Mouse (Mus musculus) limb, embryonic 13.5 days (tissue): Measurements from ENCODE around the gene Adam10. TPM values are rescaled to one million over a fixed set of nuclear protein-coding genes. Genes with fewer than 3 reads are reported as not detected.

Source experiments
- ATAC-seq: fragments of 200-750 bp; cut with Nextera tagmentation; 2 replicates; pipeline ENCODE4 v1.8.0; 2017; ENCODE audit warnings: low read depth, moderate number of reproducible peaks, moderate TSS enrichment; ENCODE audit not compliant: low FRiP score
- H3K27ac ChIP-seq: fragments of 300-500 bp; sonication (generic); 2 replicates; pipeline ENCODE4 v1.5.1; 2015; ENCODE audit warnings: inconsistent platforms, mild to moderate bottlenecking, moderate library complexity
- H3K27me3 ChIP-seq: fragments of 300-500 bp; sonication (generic); 2 replicates; pipeline ENCODE4 v1.6.1; 2015; ENCODE audit warnings: mild to moderate bottlenecking, inconsistent platforms
- H3K36me3 ChIP-seq: fragments of 300-500 bp; sonication (generic); 2 replicates; pipeline ENCODE4 v1.6.1; 2015; ENCODE audit warnings: inconsistent platforms, mild to moderate bottlenecking, moderate library complexity
- H3K4me1 ChIP-seq: fragments of 300-500 bp; sonication (generic); 2 replicates; pipeline ENCODE4 v1.6.1; 2015; ENCODE audit warnings: inconsistent platforms
- H3K4me2 ChIP-seq: fragments of 300-500 bp; sonication (generic); replicated peaks from 2 replicates; pipeline ENCODE4 v1.6.1; 2015; ENCODE audit warnings: inconsistent platforms, mild to moderate bottlenecking, moderate library complexity
- H3K4me3 ChIP-seq: fragments of 300-500 bp; sonication (generic); 2 replicates; pipeline ENCODE4 v1.5.1; 2015; ENCODE audit warnings: moderate library complexity, mild to moderate bottlenecking, inconsistent platforms
- H3K9ac ChIP-seq: fragments of 300-500 bp; sonication (generic); 2 replicates; pipeline ENCODE4 v1.6.1; 2015; ENCODE audit warnings: mild to moderate bottlenecking, inconsistent platforms
- H3K9me3 ChIP-seq: fragments of 300-500 bp; sonication (generic); 2 replicates; pipeline ENCODE4 v1.6.1; 2016; ENCODE audit warnings: inconsistent platforms
- WGBS: fragments of 180-500 bp; shearing (Covaris S2); methylation state at CpG from one replicate; pipeline ENCODE4 v1.1.7; 2015; 5-methylcytosine and 5-hydroxymethylcytosine counted together
- polyA plus RNA-seq: library from polyadenylated mRNA; unstranded; fragments of >200 nt; fragmentation: Nextera tagmentation; extraction: Ambion mirVana; gene quantifications from 2 replicates; pipeline ENCODE4 v1.2.1, GENCODE M21; 2015

The Adam10 gene
- polyA plus RNA-seq, 1 experiment from 2014 or later: 64.6 TPM

- no peak overlapping the region for H3K9ac ChIP-seq
- H3K9me3 ChIP-seq: 0 out of 2 replicates have a peak, but pooled peaks cover 2% of the 10 kb centered on the region
- no peak overlapping the region for H3K4me3 ChIP-seq
- no peaks in the 10 kb centered on the region for H3K27me3 ChIP-seq
- ATAC-seq: no peak
- 80% methylated on average over 4 of the region's 4 CpGs for WGBS
- peaks cover 9% of the 10 kb centered on the region; the same call in 1 of the 2 replicates for H3K4me1 ChIP-seq
- no peaks in the 10 kb centered on the region for H3K36me3 ChIP-seq
- no peak overlapping the region for H3K27ac ChIP-seq
- no peak overlapping the region for H3K4me2 ChIP-seq
These were observed 3.7 kb upstream of the Adam10 start for GRCm38 (mm10) chr9:70675117-70675516.

DNA sequence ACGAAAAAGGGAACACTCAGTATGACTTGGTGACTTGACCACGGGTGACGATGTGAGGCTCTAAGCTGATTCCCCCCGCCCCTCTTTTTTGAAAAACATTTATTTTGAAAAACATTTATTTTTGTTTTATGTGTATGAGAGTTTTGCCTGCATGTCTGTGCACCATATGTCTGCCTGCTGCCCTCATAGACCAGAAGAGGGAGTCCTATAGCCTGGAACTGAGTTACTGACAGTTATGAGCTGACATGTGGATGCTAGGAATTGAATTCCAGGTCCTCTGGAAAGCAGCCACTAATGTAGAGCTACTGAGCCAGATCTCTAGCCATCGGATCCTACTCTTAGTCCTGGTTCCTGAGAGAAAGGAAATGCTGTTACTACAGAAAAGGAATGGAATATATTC lies 2.8 kb upstream of the Adam10 start:
- H3K27ac ChIP-seq: no peak overlapping the region
- no peak overlapping the region for H3K4me2 ChIP-seq
- no peaks in the 10 kb centered on the region for H3K36me3 ChIP-seq
- H3K4me3 ChIP-seq: no peak overlapping the region
- H3K27me3 ChIP-seq: no peaks in the 10 kb centered on the region
- WGBS: 87% methylated on average over 5 of the region's 5 CpGs
- no peak overlapping the region for H3K9ac ChIP-seq
- H3K9me3 ChIP-seq: 0 out of 2 replicates have a peak, but pooled peaks cover 2% of the 10 kb centered on the region
- H3K4me1 ChIP-seq: peaks cover 14% of the 10 kb centered on the region; the same call in 1 of the 2 replicates
- no peak for ATAC-seq

GRCm38 (mm10) chr9:70679132-70680091 lies 615 bp downstream of the Adam10 start:
- Histone ChIP-seq H3K27ac (peak overlapping the region; percentile 96), H3K9ac (peak overlapping the region; percentile 97), H3K4me2 (peak overlapping the region; percentile 80), H3K4me1 (peaks cover 17% of the 10 kb centered on the region), H3K9me3 (0 out of 2 replicates have a peak, but pooled peaks cover 2% of the 10 kb centered on the region), H3K4me3 (peak overlapping the region; percentile 96), H3K36me3 (no peaks in the 10 kb centered on the region), H3K27me3 (no peaks in the 10 kb centered on the region)
- under 1% methylated on average over 91 of the region's 103 CpGs for WGBS
- peak; percentile 53; the same call in 1 of the 2 replicates for ATAC-seq

DNA sequence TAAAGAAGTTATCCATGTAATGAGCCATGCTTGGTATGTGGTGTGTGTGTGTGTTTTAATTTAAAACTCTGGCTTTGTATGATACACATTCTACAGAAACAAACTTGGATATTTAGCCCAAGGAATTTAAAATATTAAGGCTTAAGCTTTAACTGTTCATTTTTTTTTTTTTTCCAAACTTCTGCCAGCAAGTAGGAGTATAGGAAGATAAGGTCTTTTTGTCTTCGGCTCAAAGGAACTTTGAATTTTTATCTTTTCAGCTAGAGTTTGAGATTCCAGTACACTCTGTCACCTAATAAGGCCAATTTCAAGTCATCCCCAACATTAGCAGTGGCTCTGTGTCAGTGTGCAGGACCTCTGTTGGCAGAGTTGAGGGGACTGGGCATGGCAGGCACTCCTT lies 3.4 kb downstream of the Adam10 start:
- ATAC-seq: no peak
- H3K4me3 ChIP-seq: no peak overlapping the region
- no peaks in the 10 kb centered on the region for H3K27me3 ChIP-seq
- no peak overlapping the region for H3K4me2 ChIP-seq
- no peaks in the 10 kb centered on the region for H3K36me3 ChIP-seq
- no peak overlapping the region for H3K9ac ChIP-seq
- 94% methylated on average over 1 of the region's 1 CpGs for WGBS
- H3K27ac ChIP-seq: no peak overlapping the region
- H3K9me3 ChIP-seq: no peaks in the 10 kb centered on the region
- peaks cover 17% of the 10 kb centered on the region for H3K4me1 ChIP-seq

DNA sequence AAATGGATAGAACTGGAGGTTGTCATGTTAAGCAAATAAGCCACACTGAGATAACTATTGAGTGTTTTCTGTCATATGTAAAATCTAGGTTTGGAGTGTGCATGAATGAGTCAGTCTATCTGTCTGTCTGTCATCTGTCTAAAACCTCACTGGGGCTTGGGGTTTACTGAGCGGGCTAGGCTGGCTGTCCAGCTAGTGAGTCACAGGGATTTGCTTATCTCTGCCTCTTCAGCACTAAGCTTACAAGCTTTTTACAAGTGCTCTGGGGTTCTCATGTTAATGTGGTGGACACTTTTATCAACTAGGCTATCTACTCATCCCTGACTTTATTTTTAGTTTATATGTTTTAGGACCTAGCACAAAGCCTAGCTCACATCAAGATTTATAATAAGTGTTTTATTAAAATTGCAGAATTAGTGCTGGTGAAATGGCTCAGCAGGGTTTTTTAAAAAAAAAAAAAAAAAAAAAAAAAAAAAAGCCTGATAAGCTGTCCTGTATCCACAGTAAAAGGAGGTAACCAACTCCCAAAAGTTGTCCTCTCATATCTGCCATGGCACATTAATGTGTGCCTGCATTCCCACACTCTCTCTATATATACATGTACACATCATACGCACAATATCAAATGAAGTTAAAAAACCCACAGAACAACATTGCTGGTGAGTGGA lies 9.6 kb downstream of the Adam10 start:
- no peaks in the 10 kb centered on the region for H3K9me3 ChIP-seq
- no peaks in the 10 kb centered on the region for H3K27me3 ChIP-seq
- no peak overlapping the region for H3K4me2 ChIP-seq
- H3K4me1 ChIP-seq: peaks cover 2% of the 10 kb centered on the region; the same call in 1 of the 2 replicates
- H3K9ac ChIP-seq: no peak overlapping the region
- no peak overlapping the region for H3K4me3 ChIP-seq
- H3K36me3 ChIP-seq: no peaks in the 10 kb centered on the region
- no peak overlapping the region for H3K27ac ChIP-seq
- no peak for ATAC-seq
- WGBS: 84% methylated on average over 2 of the region's 2 CpGs

- Histone ChIP-seq H3K4me1 (peaks cover 2% of the 10 kb centered on the region; the same call in 1 of the 2 replicates), H3K36me3 (no peaks in the 10 kb centered on the region), H3K4me3 (no peak overlapping the region), H3K27me3 (no peaks in the 10 kb centered on the region), H3K4me2 (no peak overlapping the region), H3K9ac (no peak overlapping the region), H3K9me3 (no peaks in the 10 kb centered on the region), H3K27ac (no peak overlapping the region)
- WGBS: 77% methylated on average over 3 of the region's 3 CpGs
- ATAC-seq: no peak
These were observed 11.1 kb downstream of the Adam10 start for GRCm38 (mm10) chr9:70689926-70690325.

- Histone ChIP-seq H3K27me3 (no peaks in the 10 kb centered on the region), H3K9me3 (no peaks in the 10 kb centered on the region), H3K4me2 (no peak overlapping the region), H3K9ac (no peak overlapping the region), H3K4me1 (peaks cover 2% of the 10 kb centered on the region; the same call in 1 of the 2 replicates), H3K36me3 (no peaks in the 10 kb centered on the region), H3K27ac (no peak overlapping the region), H3K4me3 (no peak overlapping the region)
- ATAC-seq: no peak
These were observed 11.8 kb downstream of the Adam10 start for GRCm38 (mm10) chr9:70690579-70690978.

DNA sequence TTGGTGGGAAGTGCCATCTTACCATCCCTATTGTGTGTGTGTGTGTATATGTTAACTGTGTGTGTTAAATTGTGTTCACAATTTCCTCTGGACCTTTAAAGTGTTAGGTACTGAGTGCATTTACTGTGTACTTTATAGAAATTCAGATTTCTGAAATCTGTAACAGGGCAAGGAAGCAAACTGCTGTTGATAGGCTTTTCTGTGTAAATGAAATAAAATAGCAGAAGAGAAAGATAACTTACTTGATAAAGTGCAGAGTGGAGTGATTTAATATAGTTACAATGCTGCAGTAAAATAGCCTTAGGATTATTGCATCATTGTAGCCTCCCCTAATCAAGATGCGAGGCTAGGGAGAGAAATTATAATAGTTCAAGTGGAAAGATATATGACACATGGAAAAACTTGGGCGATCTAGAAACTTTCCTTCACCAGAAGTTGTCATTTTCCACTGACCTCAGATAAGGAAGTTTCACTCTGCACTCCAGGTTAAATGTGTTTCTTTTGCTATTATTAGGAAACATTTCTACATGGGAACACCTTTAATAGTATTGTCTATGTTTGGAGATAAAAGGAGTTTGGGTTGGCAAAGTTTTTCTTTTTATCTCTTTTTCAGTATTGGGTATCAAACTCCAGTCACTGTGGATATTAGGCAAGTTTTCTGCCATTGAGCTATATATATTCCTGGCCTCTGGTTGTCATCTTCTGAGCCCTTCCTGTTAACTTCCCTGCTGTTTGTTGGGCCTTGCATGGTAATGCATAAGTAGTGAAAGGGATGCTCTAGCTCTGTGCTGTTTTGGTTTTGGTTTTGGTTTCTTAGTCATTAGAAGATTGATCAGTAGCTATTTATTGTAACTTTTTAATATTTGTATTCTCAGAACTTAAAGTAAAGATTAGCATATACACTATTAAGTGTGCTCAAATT lies 13.2 kb downstream of the Adam10 start:
- WGBS: 74% methylated on average over 2 of the region's 2 CpGs
- no peak overlapping the region for H3K4me2 ChIP-seq

GRCm38 (mm10) chr9:70695723-70696122 lies 16.9 kb downstream of the Adam10 start:
- Histone ChIP-seq H3K9ac (no peak overlapping the region), H3K27ac (no peak overlapping the region), H3K36me3 (no peaks in the 10 kb centered on the region), H3K4me1 (no peaks in the 10 kb centered on the region), H3K4me3 (no peak overlapping the region), H3K4me2 (no peak overlapping the region), H3K9me3 (no peaks in the 10 kb centered on the region), H3K27me3 (no peaks in the 10 kb centered on the region)
- 82% methylated on average over 2 of the region's 2 CpGs for WGBS
- no peak for ATAC-seq

More for the DNA sequence above, 13.2 kb downstream of the Adam10 start:
- Histone ChIP-seq H3K4me3 (no peak overlapping the region), H3K27me3 (no peaks in the 10 kb centered on the region), H3K9me3 (no peaks in the 10 kb centered on the region), H3K27ac (no peak overlapping the region), H3K4me1 (peaks cover 2% of the 10 kb centered on the region; the same call in 1 of the 2 replicates), H3K36me3 (no peaks in the 10 kb centered on the region), H3K9ac (no peak overlapping the region)
- ATAC-seq: no peak

DNA sequence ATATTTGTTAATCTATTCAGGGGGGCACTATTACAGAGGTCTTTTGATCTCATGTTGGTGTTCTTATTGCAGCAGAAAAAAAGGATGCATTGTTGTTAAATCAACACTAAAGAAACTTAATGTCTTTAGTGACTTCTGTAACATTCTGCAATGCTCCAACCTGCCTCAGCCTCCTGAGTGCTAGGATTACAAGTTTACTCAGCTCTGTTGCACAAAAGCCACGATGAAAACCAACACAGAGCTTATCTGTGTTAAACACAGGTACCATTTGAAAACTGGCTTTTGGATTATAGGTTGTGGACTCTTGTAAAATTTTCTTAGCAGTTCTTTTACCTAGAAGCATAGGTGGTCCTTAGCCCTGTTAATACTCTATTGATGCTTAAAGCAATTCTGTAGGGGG lies 19.3 kb downstream of the Adam10 start:
- Histone ChIP-seq H3K9ac (no peak overlapping the region), H3K9me3 (no peaks in the 10 kb centered on the region), H3K27me3 (no peaks in the 10 kb centered on the region), H3K27ac (no peak overlapping the region), H3K4me3 (no peak overlapping the region), H3K4me2 (no peak overlapping the region), H3K4me1 (no peaks in the 10 kb centered on the region), H3K36me3 (no peaks in the 10 kb centered on the region)
- WGBS: 77% methylated on average over 1 of the region's 1 CpGs
- no peak for ATAC-seq

DNA sequence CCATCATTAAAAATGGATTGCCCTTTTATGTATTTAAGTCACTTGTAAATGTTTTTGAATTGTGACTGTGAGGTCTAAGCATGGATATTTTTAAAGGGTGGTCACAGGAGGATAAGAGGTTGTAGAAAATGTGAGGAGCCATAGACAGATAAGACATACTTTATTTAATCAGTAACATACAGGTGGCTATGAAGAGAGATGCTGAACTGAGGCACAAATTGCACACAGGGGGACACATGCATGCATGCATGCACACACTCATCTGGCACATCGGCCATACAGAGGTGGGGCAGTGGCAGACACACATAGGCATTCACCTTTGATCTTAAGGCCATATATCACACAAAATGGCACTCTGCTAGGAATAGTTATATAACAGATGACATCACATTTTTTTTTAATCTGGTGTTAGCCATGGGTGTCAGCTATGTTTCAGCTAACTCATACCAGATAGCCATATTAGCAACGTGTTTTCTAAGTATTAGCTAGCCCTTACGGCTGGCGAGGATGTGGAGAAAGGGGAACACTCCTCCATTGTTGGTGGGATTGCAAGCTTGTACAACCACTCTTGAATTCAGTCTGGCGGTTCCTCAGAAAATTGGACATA lies 24.9 kb downstream of the Adam10 start:
- no peak overlapping the region for H3K4me2 ChIP-seq
- H3K9me3 ChIP-seq: no peaks in the 10 kb centered on the region
- no peaks in the 10 kb centered on the region for H3K4me1 ChIP-seq
- no peak overlapping the region for H3K27ac ChIP-seq
- no peak overlapping the region for H3K9ac ChIP-seq
- peaks cover 13% of the 10 kb centered on the region for H3K36me3 ChIP-seq
- H3K27me3 ChIP-seq: no peaks in the 10 kb centered on the region
- WGBS: 90% methylated on average over 5 of the region's 5 CpGs
- no peak overlapping the region for H3K4me3 ChIP-seq
- ATAC-seq: no peak
